Mouse (Mus musculus) induced T-regulatory cell, adult 2 months (primary cell): ENCODE measurements around the gene Coq6.

Experiments
- DNase-seq: peaks from one replicate; pipeline ENCODE4 v3.0.0-alpha.2; 2012; ENCODE audit warnings: low read depth

Gene Coq6

DNA sequence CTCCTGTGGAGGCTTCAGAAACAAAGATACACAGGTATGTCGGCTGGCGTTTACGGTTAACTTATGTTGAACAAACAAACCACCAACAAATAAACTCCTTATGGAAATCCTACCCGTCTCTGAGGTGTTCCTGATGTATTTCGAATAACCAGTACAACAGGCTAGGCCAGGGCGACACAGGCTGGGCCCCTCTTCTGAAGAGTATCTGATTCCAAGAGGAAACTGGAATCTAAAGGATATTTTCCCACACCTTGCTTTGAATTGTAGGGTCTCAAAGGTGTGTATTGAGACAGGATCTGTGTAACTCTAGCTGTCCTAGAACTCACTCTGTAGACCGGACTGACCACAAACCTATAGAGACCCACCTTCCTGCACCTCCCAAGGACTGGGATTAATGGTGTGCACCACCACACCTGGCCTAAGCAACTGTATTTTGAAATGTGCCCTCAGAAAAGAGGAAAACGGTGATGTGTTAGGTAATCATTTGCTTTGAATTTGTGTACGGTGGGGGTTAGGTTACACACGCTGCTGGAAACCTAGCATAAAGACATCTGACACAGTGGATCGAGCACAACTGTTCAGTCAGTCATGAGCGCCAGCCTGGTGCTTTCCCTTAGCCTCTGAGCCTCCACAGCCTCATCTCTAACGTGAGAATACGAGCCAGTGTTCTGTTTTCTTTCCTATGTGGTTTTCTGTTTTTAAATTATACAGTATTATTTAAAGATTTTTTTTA lies 35.7 kb downstream of the Coq6 start:
- no peak for DNase-seq

GRCm38 (mm10) chr12:84397685-84398084 lies 36.2 kb downstream of the Coq6 start:
- no peak for DNase-seq

- no peak for DNase-seq
Observed at GRCm38 (mm10) chr12:84398629-84399028, 37.2 kb downstream of the Coq6 start.

GRCm38 (mm10) chr12:84399135-84399534 lies 37.7 kb downstream of the Coq6 start:
- DNase-seq: no peak

GRCm38 (mm10) chr12:84399663-84400062 lies 38.2 kb downstream of the Coq6 start:
- DNase-seq: no peak

GRCm38 (mm10) chr12:84400068-84400467 lies 38.6 kb downstream of the Coq6 start:
- DNase-seq: no peak

GRCm38 (mm10) chr12:84400653-84401052 lies 39.2 kb downstream of the Coq6 start:
- no peak for DNase-seq

DNA sequence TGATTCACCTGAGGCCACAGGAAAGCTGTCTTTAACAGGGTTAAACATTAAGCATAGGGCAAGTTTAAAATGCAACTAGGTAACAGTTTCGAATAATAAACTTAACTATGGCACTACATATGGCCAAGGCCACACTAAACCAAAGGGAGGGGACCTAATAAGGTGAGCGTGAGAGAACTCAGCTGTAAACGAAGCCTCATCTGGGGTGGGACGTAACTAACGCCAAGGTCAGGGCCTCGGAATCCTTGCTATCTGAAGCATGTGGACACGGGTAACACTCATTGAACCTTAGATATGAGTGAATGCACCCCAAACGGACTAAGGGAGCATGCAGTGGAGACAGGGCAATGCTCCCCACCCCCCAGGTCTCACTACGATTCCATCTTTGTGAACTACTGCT lies 41.5 kb downstream of the Coq6 start:
- DNase-seq: no peak

- DNase-seq: peak; percentile 20
Observed at GRCm38 (mm10) chr12:84404541-84404940, 43.1 kb downstream of the Coq6 start.

DNA sequence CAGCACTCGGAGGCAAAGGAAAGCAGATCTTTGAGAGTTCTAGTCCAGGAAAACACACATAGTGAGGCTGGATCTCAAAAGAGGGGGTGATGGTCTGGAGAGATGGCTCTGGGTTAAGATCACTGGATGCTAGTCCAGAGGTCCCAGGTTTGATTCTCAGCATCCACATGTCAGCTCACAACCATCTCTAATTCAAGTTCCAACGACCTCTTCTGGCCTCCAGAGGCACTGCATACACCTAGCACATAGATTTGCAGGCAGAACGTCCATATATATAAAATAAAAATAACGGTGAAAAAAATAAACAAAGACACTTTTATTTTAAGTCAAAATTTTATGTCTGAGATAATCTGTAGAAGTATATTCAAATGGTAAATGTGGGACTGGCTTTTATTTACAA lies 45.8 kb downstream of the Coq6 start:
- DNase-seq: peak; percentile 37

- peak; percentile 93 for DNase-seq
Observed at GRCm38 (mm10) chr12:84407874-84408818, 46.7 kb downstream of the Coq6 start.

DNA sequence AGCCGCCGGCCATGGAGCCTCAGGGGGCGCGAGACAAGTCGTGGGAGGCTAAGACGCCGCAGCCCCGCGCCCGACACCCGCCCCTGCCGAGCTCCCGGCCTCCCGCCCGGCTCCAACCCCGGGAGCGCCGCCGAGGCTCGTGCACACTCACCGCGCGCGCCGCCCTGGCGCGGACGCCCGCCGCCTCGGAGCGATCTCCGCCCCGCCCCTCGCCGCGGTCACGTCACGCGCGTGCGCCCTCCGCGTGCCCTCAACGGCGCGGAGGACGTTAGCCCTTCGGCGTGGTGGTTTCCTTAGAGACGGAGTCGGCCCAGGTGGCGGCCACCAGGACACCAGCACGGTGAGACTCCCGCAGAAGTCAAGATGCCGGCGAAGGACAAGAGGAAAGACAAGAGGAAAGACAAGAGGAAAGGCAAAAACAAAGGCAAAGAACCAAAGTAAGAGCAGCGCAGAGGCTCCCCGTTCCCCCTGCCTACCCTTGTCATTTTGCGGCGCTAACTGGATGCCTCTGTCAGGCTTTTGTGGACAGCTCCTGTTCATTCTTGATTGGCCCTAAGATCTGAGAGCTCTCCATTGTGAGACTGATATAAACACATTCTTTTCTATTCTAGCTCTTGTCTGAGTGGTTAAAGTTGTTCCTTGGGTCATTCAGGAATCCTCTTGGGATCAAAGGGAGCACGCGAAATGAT lies 47.5 kb downstream of the Coq6 start, which contains the start of the genes Entpd5 and Bbof1:
TSS of gene Entpd5 (minus strand) at position 211 of the 689 bp plus-strand sequence.
TSS of gene Bbof1 (plus strand) at position 253 of the 689 bp plus-strand sequence.
- peak; percentile 93 for DNase-seq

- DNase-seq: peak; percentile 95
Observed at GRCm38 (mm10) chr12:84416834-84417604, 55.6 kb downstream of the Coq6 start, which contains the start of gene Rnf113a2. Gene Rnf113a2, plus strand, starts transcription at chr12:84417196.

DNA sequence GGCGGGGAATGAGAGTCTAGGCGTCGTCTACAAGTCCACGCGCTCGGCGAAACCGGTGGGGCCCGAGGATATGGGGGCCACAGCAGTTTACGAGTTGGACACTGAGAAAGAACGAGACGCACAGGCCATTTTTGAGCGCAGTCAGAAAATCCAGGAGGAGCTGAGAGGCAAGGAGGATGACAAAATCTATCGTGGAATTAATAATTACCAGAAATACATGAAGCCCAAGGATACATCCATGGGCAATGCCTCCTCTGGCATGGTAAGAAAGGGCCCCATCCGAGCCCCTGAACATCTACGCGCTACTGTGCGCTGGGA lies 56.1 kb downstream of the Coq6 start:
- no peak for DNase-seq
